Mouse (Mus musculus) neural tube, embryonic 15.5 days (tissue): ENCODE measurements around the gene Msx2. TPM values are rescaled to one million over a fixed set of nuclear protein-coding genes. Genes with fewer than 3 reads are reported as not detected.

Source experiments
- ATAC-seq: fragments of 200-750 bp; cut with Nextera tagmentation; 2 replicates; pipeline ENCODE4 v1.8.0; 2017; ENCODE audit warnings: mild to moderate bottlenecking, moderate TSS enrichment, moderate library complexity; ENCODE audit not compliant: low FRiP score
- H3K27ac ChIP-seq: fragments of 300-500 bp; sonication (generic); replicated peaks from 2 replicates; pipeline ENCODE4 v1.5.1; 2015; ENCODE audit warnings: mild to moderate bottlenecking, inconsistent platforms
- H3K27me3 ChIP-seq: fragments of 300-500 bp; sonication (generic); replicated peaks from 2 replicates; pipeline ENCODE4 v1.6.1; 2015; ENCODE audit warnings: inconsistent platforms
- H3K36me3 ChIP-seq: fragments of 300-500 bp; sonication (generic); 2 replicates; pipeline ENCODE4 v1.6.1; 2015; ENCODE audit warnings: inconsistent platforms
- H3K4me1 ChIP-seq: fragments of 300-500 bp; sonication (generic); 2 replicates; pipeline ENCODE4 v1.6.1; 2015; ENCODE audit warnings: inconsistent platforms
- H3K4me2 ChIP-seq: fragments of 300-500 bp; sonication (generic); 2 replicates; pipeline ENCODE4 v1.6.1; 2015; ENCODE audit warnings: inconsistent platforms, mild to moderate bottlenecking, moderate library complexity
- H3K4me3 ChIP-seq: fragments of 300-500 bp; sonication (generic); replicated peaks from 2 replicates; pipeline ENCODE4 v1.5.1; 2015; ENCODE audit warnings: mild to moderate bottlenecking, inconsistent platforms
- H3K9ac ChIP-seq: fragments of 300-500 bp; sonication (generic); replicated peaks from 2 replicates; pipeline ENCODE4 v1.6.1; 2015; ENCODE audit warnings: mild to moderate bottlenecking, inconsistent platforms
- H3K9me3 ChIP-seq: fragments of 300-500 bp; sonication (generic); replicated peaks from 2 replicates; pipeline ENCODE4 v1.6.1; 2016; ENCODE audit warnings: inconsistent platforms
- WGBS: fragments of 180-500 bp; shearing (Covaris S2); methylation state at CpG from one replicate; pipeline ENCODE4 v1.1.7; 2015; ENCODE audit warnings: mixed read lengths; 5-methylcytosine and 5-hydroxymethylcytosine counted together
- polyA plus RNA-seq: library from polyadenylated mRNA; unstranded; fragments of >200 nt; fragmentation: Nextera tagmentation; extraction: Ambion mirVana; gene quantifications from 2 replicates; pipeline ENCODE4 v1.2.1, GENCODE M21; 2015

Msx2 gene
- polyA plus RNA-seq, 1 experiment from 2014 or later: 0.82 TPM

DNA sequence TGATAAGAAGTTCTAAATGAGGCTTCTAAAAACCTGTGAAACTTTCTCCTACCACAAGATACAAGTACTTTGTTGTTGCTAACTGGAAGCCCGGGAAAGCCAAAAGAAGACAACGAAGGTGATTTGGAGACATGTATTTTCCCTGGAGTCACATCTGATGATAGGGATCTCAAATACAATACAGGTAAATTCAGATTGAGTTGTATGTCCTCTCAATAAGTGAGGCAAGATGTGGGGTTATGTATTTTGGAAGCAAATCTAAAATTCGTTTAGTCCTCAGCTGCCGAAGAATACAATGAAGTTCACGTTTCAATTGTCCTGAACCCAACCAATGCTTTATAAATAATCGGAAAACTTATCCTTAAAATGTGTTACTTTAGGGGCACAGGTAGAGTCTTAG, 1.6 kb upstream of the Msx2 start:
- Histone ChIP-seq H3K4me2 (no peak overlapping the region), H3K9me3 (no peaks in the 10 kb centered on the region), H3K27me3 (peaks cover 82% of the 10 kb centered on the region), H3K4me1 (peaks cover 30% of the 10 kb centered on the region), H3K9ac (no peak overlapping the region), H3K4me3 (no peak overlapping the region), H3K27ac (no peak overlapping the region), H3K36me3 (no peaks in the 10 kb centered on the region)
- 21% methylated on average over 6 of the region's 6 CpGs for WGBS
- no peak for ATAC-seq

DNA sequence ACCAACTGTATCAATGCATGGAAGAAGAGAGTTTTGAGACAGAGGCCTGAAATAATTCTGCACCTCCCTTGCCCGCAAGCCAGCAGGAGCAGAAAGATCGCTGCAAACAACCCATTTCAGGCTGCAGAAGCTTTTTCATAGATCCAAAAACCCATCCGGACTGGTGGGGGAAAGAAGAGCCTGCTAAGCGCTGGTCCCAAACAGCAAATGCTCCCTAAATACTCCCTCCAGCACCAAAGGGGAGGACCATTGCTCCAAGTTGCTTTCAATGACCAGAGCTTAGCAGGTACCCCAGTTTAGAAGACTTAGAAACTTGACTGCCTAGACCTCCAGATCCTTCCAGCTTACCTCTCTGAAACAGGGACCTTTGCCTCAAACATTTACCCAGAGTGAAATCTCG, 1.1 kb upstream of the Msx2 start:
- H3K27ac ChIP-seq: no peak overlapping the region
- no peaks in the 10 kb centered on the region for H3K9me3 ChIP-seq
- H3K4me2 ChIP-seq: no peak overlapping the region
- no peaks in the 10 kb centered on the region for H3K36me3 ChIP-seq
- peaks cover 30% of the 10 kb centered on the region for H3K4me1 ChIP-seq
- H3K4me3 ChIP-seq: no peak overlapping the region
- H3K9ac ChIP-seq: no peak overlapping the region
- no peak for ATAC-seq
- 27% methylated on average over 5 of the region's 5 CpGs for WGBS
- peaks cover 87% of the 10 kb centered on the region for H3K27me3 ChIP-seq

DNA sequence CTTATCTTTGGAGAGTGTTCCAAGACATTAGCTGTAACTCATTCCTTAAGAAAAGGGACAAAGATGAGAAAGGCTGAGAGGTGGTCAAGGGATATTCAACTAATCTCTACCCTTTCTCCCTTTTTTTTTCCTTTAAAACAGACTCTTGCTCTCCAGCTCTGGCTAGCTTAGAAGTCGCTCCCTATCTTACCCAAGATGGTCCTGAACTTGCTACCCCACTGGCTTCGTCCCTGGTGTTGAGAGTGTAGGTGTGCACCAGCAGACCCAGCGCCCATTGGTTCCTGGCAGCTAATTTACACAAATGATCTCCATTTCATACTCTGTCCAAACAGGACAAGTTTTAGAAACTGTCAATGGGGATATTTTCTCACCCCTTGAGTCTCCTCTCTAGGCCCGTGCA, 417 bp upstream of the Msx2 start:
- H3K4me3 ChIP-seq: no peak overlapping the region
- WGBS: 22% methylated on average over 4 of the region's 4 CpGs

DNA sequence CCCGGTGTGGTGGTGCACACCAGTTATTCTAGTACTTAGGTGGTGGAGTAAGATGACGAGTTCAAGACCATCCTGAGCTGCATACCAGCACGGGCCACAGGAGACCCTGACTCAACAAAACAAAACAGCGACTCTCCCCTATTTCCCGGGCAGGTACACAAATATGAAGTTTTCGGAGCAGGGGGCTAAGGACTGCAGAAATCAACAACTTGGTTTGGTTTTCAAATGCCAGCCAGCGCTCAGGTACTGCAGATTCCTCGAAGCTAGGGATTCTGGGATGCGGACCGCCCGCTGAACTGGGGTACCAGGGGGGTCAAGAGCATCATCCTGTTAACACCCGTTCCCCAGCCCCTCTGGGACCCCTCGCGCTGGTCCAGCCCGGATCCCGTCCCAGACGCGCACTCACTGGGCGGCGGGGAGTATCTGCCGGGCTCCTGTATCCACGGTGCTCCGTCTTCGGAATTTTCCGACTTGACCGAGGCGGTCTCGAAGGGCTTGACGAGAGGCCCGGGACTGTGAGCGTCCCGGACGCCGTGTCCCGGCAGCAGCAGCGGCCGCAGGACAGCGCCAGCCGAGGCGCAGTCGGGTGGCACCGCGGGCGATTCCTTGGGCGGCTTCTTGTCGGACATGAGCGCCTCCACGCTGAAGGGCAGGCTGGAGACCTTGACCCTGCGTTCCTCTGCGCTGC, 804 bp downstream of the Msx2 start:
- Histone ChIP-seq H3K36me3 (no peaks in the 10 kb centered on the region), H3K27me3 (peaks cover 93% of the 10 kb centered on the region), H3K4me1 (peaks cover 30% of the 10 kb centered on the region), H3K4me3 (peak overlapping the region; percentile 44), H3K9me3 (no peaks in the 10 kb centered on the region), H3K27ac (no peak overlapping the region), H3K4me2 (peak overlapping the region; percentile 75), H3K9ac (peak overlapping the region; percentile 27; the same call in 1 of the 2 replicates)
- peak; percentile 33; the same call in 1 of the 2 replicates for ATAC-seq
- under 1% methylated on average over 50 of the region's 50 CpGs for WGBS

More for the DNA sequence above, 417 bp upstream of the Msx2 start:
- H3K9ac ChIP-seq: no peak overlapping the region
- ATAC-seq: no peak
- H3K4me2 ChIP-seq: peak overlapping the region; percentile 75
- no peak overlapping the region for H3K27ac ChIP-seq
- H3K9me3 ChIP-seq: no peaks in the 10 kb centered on the region
- peaks cover 91% of the 10 kb centered on the region for H3K27me3 ChIP-seq
- H3K36me3 ChIP-seq: no peaks in the 10 kb centered on the region
- H3K4me1 ChIP-seq: peaks cover 30% of the 10 kb centered on the region

- Histone ChIP-seq H3K27ac (no peak overlapping the region), H3K4me1 (peaks cover 29% of the 10 kb centered on the region), H3K9ac (no peak overlapping the region), H3K4me3 (peak overlapping the region; percentile 44; the same call in 1 of the 2 replicates), H3K9me3 (no peaks in the 10 kb centered on the region), H3K27me3 (peaks cover 86% of the 10 kb centered on the region), H3K4me2 (peak overlapping the region; percentile 75), H3K36me3 (no peaks in the 10 kb centered on the region)
- 8% methylated on average over 6 of the region's 6 CpGs for WGBS
- no peak for ATAC-seq
These were observed 1.5 kb downstream of the Msx2 start for GRCm38 (mm10) chr13:53471411-53471810.

- no peaks in the 10 kb centered on the region for H3K9me3 ChIP-seq
- ATAC-seq: no peak
- no peak overlapping the region for H3K27ac ChIP-seq
- no peak overlapping the region for H3K9ac ChIP-seq
- H3K4me2 ChIP-seq: peak overlapping the region; percentile 75; the same call in 1 of the 2 replicates
- WGBS: 9% methylated on average over 9 of the region's 9 CpGs
- H3K4me1 ChIP-seq: peaks cover 27% of the 10 kb centered on the region
- H3K27me3 ChIP-seq: peaks cover 79% of the 10 kb centered on the region
- H3K36me3 ChIP-seq: no peaks in the 10 kb centered on the region
- no peak overlapping the region for H3K4me3 ChIP-seq
These were observed 2.3 kb downstream of the Msx2 start for GRCm38 (mm10) chr13:53470437-53471151.

GRCm38 (mm10) chr13:53469756-53470155, 3.1 kb downstream of the Msx2 start:
- no peak for ATAC-seq
- Histone ChIP-seq H3K36me3 (no peaks in the 10 kb centered on the region), H3K9me3 (no peaks in the 10 kb centered on the region), H3K27ac (no peak overlapping the region), H3K4me3 (no peak overlapping the region), H3K4me2 (no peak overlapping the region), H3K4me1 (peaks cover 27% of the 10 kb centered on the region), H3K9ac (no peak overlapping the region), H3K27me3 (peaks cover 79% of the 10 kb centered on the region)
- WGBS: 22% methylated on average over 5 of the region's 5 CpGs

DNA sequence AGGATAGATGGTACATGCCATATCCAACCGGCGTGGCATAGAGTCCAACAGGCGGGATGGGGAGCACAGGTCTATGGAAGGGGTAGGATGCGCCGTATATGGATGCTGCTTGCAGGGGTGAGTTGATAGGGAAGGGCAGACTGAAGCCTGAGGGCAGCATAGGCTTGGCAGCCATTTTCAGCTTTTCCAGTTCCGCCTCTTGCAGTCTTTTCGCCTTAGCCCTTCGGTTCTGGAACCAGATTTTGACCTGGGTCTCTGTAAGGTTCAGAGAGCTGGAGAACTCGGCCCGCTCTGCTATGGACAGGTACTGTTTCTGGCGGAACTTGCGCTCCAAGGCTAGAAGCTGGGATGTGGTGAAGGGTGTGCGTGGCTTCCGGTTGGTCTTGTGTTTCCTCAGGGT, 4.7 kb downstream of the Msx2 start:
- H3K27ac ChIP-seq: no peak overlapping the region
- H3K9me3 ChIP-seq: no peaks in the 10 kb centered on the region
- 0 out of 2 replicates have a peak overlapping the region, but pooled peaks have one; percentile 6 for H3K4me2 ChIP-seq
- H3K4me3 ChIP-seq: no peak overlapping the region
- H3K9ac ChIP-seq: no peak overlapping the region
- ATAC-seq: no peak
- H3K36me3 ChIP-seq: no peaks in the 10 kb centered on the region
- peaks cover 77% of the 10 kb centered on the region for H3K27me3 ChIP-seq
- 23% methylated on average over 14 of the region's 14 CpGs for WGBS
- H3K4me1 ChIP-seq: peaks cover 37% of the 10 kb centered on the region

GRCm38 (mm10) chr13:53466189-53466866, 6.5 kb downstream of the Msx2 start:
- ATAC-seq: no peak
- Histone ChIP-seq H3K27ac (no peak overlapping the region), H3K9ac (no peak overlapping the region), H3K27me3 (peaks cover 73% of the 10 kb centered on the region), H3K4me1 (peaks cover 39% of the 10 kb centered on the region), H3K36me3 (no peaks in the 10 kb centered on the region), H3K4me3 (no peak overlapping the region), H3K9me3 (no peaks in the 10 kb centered on the region), H3K4me2 (0 out of 2 replicates have a peak overlapping the region, but pooled peaks have one; percentile 28)
- 5% methylated on average over 18 of the region's 18 CpGs for WGBS

- Histone ChIP-seq H3K4me3 (no peak overlapping the region), H3K27me3 (peaks cover 72% of the 10 kb centered on the region)
These were observed 7.6 kb downstream of the Msx2 start for GRCm38 (mm10) chr13:53465191-53465820.

GRCm38 (mm10) chr13:53464441-53465001, 8.4 kb downstream of the Msx2 start:
- H3K9me3 ChIP-seq: no peaks in the 10 kb centered on the region
- peak overlapping the region; percentile 25 for H3K4me2 ChIP-seq
- H3K4me3 ChIP-seq: no peak overlapping the region
- H3K4me1 ChIP-seq: peaks cover 39% of the 10 kb centered on the region
- ATAC-seq: no peak
- no peaks in the 10 kb centered on the region for H3K36me3 ChIP-seq
- no peak overlapping the region for H3K9ac ChIP-seq
- peaks cover 71% of the 10 kb centered on the region for H3K27me3 ChIP-seq
- no peak overlapping the region for H3K27ac ChIP-seq
- 1% methylated on average over 21 of the region's 21 CpGs for WGBS

More at GRCm38 (mm10) chr13:53465191-53465820, 7.6 kb downstream of the Msx2 start:
- no peak overlapping the region for H3K9ac ChIP-seq
- no peaks in the 10 kb centered on the region for H3K9me3 ChIP-seq
- H3K4me2 ChIP-seq: peak overlapping the region; percentile 28; the same call in 1 of the 2 replicates
- H3K36me3 ChIP-seq: no peaks in the 10 kb centered on the region
- H3K27ac ChIP-seq: no peak overlapping the region
- H3K4me1 ChIP-seq: peaks cover 39% of the 10 kb centered on the region
- no peak for ATAC-seq
- WGBS: 2% methylated on average over 26 of the region's 26 CpGs
